Mouse (Mus musculus): ENCODE results near the gene Slc26a1.

Gene Slc26a1

DNA sequence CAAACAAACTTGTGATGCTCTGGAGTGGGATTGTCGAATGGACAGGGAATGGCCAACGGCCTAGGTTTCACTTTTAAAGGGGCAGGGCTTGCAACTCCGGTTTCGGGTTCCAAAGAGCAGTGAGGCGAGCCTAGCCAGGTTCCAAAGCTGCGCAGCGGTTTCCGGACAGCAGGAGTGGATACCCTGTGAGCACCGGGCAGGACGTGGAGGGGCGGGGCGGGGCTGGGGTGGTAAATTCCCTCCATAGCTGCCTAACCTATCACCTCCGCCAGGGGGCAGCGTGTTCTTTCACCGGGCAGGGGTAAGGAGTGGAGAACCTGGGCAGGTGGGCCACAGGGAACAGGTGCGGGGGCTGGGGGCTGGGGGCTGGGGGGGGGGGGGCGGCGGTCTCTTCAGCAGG is 16.9 kb upstream of the Slc26a1 start, which contains the start of gene Fgfrl1:
TSS of gene Fgfrl1 (plus strand) at position 112 of the 400 bp plus-strand sequence.
- peak; percentile 73 for DNase-seq (ENCODE audit: extremely low read depth, insufficient read length, low spot score)

DNA sequence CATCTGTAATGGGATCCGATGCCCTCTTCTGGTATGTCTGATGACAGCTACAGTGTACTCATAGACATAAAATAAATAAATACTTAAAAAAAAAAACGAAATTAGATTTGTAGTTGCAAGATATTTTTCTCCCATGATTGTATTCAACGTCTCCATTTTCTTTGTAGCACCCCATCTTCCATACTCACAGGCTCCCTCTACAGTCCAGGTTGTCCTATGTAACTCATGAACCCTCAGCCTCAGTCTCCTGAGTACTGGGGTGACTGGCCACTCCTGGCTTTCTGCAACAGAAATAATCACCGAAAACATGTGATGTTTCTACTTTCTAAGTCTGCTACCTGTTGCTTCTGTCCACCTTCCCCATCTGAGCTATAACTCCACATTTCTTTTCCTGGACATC is 15.8 kb upstream of the Slc26a1 start:
- no peak for DNase-seq (ENCODE audit: extremely low read depth, insufficient read length, low spot score)

DNA sequence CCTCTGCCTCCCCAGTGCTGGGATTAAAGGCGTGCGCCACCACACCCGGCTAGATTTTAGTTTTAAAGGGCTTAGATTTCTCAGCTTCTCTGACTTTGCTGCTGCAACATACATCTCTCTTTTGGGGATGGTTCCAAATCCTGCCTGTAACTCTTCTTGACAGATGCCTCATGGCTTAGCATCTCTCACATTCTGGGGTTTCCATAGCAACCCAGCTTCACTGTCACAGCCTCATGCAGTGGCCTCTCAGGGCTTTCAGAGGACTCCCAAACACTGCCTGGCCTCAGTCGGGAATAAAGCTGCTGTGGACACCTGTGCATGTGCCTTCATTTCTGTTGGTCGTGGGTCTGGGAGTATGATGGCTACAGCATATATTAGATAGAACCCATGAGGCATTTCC is 13.7 kb upstream of the Slc26a1 start:
- DNase-seq (ENCODE audit: extremely low read depth, insufficient read length, low spot score) = no peak

DNA sequence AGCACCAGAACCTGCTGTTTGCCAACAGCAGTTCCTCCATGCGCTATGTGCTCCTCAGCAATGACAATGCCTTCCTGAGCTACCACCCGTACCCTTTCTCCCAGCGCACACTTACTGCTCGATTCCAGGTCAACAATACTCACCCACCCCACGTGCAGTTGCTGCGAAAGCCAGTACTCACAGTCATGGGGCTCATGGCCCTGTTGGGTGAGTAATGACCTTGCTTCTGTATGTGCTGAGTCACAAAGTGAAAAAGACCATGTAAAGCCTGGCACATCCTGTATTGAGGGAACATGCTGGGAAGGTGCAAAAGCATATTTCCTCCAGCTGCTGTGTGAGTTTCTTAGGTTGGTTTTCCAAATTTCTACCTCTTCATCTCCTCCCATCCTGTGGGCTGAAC is 5.5 kb upstream of the Slc26a1 start:
- no peak for DNase-seq (ENCODE audit: extremely low read depth, insufficient read length, low spot score)

DNA sequence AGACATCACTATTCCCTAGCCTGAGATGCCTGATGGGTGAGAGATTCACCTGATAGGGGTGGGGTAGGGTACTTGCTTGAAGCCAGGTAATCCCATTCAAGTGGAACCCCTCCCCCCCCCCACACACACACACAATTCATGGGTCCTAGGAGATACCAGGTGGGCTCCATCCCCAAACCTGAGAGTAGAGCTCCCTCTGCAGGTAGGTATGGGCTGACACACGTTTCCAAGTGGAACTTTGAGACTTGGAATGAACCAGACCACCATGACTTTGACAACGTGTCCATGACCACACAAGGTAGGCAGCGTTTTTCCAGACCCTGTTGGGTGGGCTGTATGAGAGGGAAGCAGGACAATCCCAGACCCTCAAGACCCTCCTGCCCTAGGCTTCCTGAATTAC is 4.5 kb upstream of the Slc26a1 start:
- no peak for DNase-seq (ENCODE audit: extremely low read depth, insufficient read length, low spot score)

DNA sequence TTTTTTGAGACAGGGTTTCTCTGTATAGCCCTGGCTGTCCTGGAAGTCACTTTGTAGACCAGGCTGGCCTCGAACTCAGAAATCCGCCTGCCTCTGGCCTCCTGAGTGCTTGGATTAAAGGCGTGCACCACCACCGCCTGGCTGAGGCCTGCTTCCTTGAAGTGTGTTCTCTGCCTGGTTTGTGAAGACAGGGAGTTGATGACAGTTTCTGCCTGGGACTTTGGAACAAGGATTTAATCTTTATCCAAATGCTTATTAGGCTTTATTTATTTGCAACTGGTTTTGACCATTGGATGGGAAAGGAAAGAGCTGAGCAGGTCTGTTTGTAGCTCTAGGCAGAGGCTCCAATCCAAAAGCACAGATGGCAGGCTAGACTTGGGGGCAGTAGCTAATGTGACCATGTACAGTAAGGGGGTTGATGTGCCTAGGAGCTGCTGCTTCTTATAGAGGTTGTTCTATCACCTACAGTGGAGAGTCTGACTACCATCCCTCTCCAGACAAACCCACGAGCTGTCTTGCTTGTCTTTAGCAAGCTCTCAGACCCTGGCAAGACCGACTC is 3.0 kb upstream of the Slc26a1 start:
- no peak for DNase-seq (ENCODE audit: extremely low read depth, insufficient read length, low spot score)

DNA sequence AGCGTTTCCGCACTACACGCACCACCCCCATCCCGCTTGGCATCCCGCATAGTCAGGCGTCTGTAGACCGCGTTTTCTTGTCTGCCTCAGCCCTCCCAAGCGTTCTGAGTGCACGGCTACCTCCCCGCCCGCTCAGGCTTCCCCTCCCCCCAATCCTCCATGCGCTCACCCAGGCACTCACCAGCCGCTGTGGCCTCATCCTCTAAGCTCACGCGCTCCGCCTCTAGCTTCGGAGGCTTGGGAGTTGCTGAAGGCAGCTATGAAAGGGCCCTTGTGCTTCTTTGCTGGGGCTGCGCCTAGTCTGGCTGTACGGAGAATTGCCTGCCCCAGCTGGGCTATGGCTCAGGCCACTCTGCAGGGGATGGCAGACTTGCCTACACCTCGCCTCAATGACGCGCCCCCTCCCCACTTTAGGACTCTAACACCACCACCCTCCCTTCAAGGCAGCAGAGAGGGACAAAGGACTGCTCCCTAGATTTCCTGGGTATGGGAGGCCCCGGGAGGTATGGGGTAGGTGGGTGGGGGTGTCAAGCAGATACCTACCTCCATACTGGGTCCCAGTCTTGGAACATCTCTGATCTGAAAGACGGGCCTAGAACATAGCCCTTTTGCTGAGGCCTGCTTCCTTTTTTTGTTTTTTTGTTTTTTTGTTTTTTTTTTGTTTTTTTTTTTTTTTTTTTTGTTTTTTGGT is 2.4 kb upstream of the Slc26a1 start:
- DNase-seq (ENCODE audit: extremely low read depth, insufficient read length, low spot score) = no peak

DNA sequence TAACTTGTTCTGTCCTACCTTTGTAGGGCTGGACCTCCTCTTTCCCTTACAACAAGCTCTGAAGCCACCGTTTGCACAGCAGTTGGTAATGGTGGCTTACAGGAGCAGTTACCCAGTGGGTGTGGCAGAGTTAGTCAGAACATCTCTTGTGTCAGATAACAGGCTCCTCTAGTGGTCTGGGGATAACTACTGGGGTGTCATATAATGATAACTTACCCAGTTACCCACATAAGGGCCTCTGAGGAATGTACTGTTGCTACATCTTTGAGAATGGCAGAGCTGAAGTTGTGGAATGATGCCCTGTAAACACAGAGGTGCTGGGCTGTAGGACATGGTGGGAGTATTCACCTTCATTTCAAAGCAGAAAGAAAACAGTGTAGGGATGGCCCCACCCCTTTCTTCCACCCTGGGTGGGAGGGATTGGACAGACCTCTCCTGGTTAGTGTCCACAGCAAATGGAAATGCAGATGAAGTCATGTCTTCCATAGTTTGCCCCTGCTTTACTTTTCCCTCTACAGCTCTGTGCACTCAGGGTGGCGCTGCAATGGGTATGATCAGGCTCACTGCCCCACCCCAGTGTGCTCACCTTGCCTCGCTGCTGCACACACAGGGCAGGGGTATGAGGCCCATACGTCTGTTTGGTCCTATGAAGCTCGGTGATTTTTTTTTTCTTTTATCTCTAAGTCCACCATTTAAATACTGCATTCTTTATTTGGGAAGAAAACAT is 1.6 kb upstream of the Slc26a1 start:
- no peak for DNase-seq (ENCODE audit: extremely low read depth, insufficient read length, low spot score)

DNA sequence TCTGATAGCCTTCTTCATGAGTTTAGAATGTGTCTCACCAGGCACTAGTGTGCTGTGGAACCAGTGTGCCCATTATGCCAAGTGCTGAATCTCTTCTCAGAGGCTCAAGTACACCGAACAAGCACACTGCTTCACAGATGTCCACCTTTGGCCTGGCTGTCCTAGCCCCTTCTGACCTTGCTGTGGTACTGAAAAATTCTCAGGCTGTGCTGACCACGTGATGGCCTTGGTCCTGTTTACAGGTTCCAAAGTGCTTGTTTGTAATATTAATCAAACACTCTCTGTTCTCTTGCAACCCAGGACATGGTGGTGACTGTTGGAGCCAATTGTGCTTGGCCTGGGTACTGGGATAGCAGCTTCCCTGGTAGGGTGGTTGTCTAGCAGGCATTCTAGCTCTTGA is 745 bp downstream of the Slc26a1 start:
- DNase-seq (ENCODE audit: extremely low read depth, insufficient read length, low spot score) = no peak

DNA sequence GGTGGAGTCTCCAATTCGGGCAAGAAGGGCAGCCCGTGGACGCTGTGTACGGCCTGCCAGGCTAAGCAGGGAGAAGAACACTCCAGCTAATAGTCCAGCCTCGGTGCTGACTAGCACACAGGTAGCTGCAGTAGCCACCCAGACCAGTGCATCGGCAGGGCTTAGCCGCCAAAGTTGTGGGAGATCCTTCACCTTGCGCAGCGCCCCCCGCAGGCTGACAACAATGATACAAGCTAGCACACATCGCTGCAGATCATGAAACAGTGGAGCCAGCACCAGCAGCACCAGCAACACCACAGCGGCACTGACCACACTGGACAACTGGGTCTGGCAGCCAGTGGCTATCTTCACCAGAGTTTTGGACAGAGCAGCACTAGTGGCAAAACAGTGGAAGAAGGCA is 3.6 kb downstream of the Slc26a1 start:
- no peak for DNase-seq (ENCODE audit: extremely low read depth, insufficient read length, low spot score)

DNA sequence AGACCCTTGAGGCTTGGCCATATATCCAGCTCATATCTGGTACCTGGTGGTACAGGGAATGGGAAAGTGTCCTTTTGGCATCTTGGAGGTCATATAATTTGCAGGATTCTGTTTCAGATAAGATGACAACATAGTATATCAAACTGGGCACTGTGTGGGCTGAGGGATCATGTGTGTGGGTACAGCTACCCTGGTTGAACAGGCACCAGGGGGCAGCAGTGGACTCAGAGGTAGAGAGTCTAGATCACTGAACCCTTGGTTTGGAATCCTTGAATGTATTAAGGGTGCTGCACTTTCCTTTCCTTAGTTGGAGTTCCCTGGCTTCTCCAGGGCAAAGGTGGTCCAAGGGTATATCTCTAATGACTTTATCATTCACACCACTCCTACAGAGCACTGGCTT is 4.6 kb downstream of the Slc26a1 start:
- DNase-seq (ENCODE audit: extremely low read depth, insufficient read length, low spot score) = no peak

DNA sequence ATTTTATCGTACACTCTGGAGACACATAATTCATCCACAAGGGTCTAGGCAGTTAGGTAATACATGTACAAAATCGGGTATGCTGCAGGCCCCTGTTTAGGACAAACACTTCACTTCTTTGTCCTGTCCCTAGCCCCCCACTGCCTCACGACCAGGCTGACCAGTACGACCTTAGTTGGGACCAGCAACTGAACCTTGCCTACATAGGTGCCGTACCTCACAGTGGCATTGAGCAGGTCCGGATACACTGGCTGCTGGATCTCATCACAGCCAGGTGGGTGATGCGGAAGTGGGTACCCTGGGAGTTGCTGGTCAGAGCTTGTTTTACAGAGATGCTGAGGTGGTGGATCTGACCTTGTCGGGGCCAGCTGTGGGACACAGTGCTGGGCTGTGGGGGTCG is 5.4 kb downstream of the Slc26a1 start:
- DNase-seq (ENCODE audit: extremely low read depth, insufficient read length, low spot score) = no peak

DNA sequence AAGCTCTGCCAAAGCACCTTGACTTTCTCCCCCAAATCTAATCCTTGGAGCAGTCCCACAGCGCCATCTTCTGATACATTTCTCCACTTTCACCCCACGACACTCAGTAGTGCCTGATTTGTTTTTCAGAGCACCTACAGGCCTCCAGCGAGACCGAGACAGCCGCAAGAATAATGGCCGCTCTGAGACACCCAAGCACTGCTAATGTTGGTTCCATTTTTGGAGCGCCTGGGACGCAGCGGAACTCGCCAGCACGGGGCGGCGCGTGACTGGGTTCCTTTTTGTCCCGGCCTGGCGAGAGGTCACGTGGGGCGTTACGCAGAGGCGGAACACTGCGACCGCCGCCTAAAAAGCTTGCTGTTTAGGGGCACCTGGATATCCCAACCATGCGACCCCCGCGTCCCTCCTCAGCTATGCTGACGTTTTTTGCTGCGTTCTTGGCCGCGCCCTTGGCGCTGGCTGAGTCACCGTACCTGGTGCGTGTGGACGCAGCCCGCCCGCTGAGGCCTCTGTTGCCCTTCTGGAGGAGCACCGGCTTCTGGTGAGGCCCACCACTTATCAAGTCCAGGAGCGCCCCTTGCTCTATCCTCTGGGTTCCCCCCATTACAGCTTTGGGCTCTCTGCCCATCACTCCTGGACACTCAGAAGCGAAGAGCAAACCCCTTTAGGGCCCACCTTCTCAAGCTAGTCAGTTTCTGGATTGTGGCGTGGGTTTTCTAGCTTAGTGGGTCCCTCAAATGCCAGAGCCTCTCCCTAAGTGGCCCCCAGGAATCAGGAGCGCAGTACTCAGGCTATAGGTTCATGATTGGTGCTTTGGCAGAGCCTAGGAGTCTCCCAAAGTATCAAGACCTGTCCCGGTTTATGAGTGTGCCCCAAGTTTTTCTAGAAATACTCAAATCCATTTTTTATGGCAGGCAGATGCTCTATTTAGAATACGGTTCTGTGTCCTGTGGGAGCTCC is 6.1 kb downstream of the Slc26a1 start, which contains the start of gene Dgkq:
TSS of gene Dgkq (minus strand) at position 696 of the 960 bp plus-strand sequence.
- peak; percentile 86 for DNase-seq (ENCODE audit: extremely low read depth, insufficient read length, low spot score)

DNA sequence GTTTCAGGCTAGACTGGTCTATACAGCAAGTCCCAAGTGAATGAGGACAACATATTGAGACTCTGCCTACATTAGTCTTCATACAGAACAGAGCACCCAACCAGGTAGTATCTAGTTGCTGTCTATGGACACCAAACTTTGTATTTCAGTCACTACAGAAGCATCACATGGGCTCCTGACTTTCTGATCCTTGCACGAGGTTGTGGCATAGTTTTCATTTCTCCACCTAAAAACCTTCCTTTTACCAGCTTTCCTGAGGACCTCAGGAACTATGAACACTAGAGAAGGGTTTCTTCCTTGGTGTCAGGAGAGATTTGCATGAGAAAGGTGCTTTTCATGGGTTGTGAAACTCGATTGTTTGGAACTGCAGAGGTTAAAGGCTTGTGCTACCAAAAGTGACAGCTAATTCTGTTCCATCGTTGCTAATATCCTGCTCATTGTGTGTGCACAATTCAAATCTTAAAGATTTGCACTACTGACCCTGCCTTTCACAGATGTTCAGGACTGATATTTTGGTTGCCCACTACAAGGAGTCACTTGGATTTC is 6.9 kb downstream of the Slc26a1 start:
- DNase-seq (ENCODE audit: extremely low read depth, insufficient read length, low spot score) = no peak

DNA sequence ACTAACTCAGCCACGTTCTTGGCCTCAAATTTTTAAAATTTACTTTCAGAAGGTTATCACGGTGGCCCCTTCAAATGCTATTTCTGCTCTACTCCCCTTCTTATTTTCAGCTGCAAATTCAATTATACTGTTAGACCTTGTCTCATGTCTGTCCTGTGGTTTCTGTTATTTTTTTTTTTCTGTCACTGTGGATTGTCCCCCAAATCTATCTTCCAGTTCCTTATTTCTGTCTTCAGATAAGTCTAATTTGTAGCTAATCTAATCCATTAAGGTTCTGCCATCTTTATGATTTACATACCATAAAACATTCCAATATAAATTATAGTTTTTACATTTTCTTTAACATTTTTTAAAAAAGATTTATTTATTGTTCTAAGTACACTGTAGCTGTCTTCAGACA is 8.0 kb downstream of the Slc26a1 start:
- no peak for DNase-seq (ENCODE audit: extremely low read depth, insufficient read length, low spot score)

DNA sequence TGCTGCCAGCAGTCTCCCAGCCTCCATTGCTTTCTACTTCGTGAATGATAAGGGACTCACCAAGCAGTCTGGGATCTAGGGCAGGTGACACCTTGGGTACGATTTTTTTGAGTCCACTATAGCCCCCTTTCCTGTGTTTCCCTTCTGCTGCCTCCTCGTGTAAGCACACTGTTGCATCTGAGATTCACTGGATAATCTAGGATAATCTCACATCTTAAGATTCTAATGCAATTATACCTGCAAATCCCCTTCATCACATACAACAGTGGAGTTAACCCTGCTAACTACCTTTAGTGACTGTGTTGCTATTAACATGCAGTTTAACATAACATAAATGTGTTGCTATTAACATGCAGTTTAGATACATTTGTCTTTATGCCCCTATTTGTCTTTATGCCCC is 10.3 kb downstream of the Slc26a1 start:
- no peak for DNase-seq (ENCODE audit: extremely low read depth, insufficient read length, low spot score)

DNA sequence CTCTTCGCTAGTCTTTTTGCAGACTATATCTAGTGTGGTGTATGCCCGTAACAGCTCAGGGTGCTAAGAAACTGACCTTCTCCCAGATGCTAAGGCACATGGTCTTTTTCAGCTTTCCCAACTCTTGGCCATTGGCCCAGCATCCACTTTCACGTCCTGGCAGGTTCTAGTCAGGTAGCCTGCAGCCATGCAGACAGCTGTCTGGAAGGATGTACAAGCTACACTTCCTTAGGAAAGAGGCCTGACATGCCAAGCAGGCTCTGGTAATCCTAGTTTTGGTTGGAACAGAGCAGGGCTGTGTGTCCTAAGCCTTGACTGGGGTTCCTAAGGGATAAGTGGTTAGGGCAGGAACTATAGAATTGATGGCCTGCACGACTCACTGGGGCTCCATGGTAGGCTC is 12.6 kb downstream of the Slc26a1 start:
- DNase-seq (ENCODE audit: extremely low read depth, insufficient read length, low spot score) = no peak

DNA sequence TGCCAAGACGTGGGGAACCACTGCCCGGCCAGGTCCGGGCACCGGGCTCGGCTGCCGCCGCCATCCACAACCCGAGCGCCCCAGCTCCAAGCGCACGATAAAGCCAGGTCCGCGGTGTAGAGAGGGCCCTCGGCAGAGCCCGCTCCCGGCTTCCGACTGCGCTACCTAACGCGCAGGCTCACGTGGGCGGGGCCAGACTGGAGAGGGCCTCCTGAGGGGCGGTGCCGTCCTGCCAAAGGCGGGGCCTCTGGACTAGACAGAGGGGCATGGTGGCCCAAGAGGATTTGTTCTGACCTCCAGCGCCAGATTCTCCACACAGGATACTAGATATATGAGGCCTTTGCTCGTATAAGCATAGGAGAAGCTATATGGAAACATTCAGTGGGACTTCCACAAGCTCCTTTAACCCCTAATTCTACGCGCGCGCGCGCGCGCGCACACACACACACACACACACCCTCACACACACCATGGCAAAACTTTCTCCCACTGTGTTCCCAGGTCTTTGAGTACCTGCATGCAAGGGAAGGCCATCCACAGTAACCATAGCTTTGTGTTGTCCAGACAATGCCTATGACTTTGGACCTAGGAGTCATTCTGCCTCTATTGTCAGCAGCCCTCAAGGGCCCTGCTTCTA is 14.6 kb downstream of the Slc26a1 start:
- DNase-seq (ENCODE audit: extremely low read depth, insufficient read length, low spot score) = peak; percentile 87

DNA sequence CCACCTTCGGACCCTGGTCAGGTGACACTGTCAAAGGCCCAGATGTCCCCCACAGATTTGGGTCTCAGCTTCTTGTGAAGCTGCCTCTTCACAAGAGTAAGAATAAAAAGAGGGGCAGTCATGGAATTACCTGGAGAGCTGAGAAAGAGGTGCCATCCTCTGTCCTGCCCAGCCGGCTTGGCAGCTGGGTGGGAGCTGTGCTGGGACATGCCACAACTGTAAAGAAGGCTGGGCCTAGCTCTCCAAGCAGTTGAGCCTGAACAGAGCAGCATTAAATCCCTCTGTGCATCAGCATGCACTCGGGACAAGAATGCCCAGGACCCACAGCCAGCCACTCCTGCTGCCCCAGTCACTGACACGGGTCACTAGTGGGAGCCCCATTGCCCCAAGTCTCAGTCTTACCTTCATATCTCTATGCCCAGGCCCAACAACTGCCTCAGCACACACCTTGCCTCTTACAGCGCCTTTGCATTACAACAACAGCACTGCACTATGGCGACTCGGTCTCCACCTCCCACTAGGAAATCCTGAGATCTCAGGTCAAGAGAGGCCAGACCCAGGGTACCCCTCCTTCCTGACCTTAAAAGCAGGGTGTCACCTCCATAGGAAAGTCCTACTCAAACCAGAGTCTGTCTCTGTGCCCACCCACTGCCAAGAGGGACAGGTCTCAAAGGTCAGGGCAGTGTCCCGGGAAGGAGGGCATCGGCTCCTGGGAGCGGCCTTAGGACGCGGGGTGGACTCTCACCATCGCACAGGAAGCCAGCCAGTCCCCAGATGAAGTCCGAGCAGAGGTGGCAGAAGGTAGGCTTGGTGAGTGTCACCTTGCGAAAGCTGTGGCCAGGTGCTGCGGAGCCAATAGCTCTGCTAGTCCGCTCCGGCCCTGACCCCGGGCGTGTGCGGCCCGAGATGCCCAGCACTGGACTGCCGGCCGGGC is 15.4 kb downstream of the Slc26a1 start, which contains the start of gene Idua:
TSS of gene Idua (plus strand) at position 634 of the 934 bp plus-strand sequence.
- no peak for DNase-seq (ENCODE audit: extremely low read depth, insufficient read length, low spot score)
